Mouse (Mus musculus) naive thymus-derived CD4-positive, alpha-beta T cell, adult 2 months (primary cell): ENCODE measurements around the gene Calu.
"Not testable (repeated sequence)": the region's sequence is repeated elsewhere in the genome, so short reads cannot be mapped to it uniquely, and the experiment has no call there.

Source experiments
- DNase-seq: peaks from one replicate; pipeline ENCODE4 v3.0.0-alpha.2; 2011; ENCODE audit warnings: low read depth

The Calu gene

DNA sequence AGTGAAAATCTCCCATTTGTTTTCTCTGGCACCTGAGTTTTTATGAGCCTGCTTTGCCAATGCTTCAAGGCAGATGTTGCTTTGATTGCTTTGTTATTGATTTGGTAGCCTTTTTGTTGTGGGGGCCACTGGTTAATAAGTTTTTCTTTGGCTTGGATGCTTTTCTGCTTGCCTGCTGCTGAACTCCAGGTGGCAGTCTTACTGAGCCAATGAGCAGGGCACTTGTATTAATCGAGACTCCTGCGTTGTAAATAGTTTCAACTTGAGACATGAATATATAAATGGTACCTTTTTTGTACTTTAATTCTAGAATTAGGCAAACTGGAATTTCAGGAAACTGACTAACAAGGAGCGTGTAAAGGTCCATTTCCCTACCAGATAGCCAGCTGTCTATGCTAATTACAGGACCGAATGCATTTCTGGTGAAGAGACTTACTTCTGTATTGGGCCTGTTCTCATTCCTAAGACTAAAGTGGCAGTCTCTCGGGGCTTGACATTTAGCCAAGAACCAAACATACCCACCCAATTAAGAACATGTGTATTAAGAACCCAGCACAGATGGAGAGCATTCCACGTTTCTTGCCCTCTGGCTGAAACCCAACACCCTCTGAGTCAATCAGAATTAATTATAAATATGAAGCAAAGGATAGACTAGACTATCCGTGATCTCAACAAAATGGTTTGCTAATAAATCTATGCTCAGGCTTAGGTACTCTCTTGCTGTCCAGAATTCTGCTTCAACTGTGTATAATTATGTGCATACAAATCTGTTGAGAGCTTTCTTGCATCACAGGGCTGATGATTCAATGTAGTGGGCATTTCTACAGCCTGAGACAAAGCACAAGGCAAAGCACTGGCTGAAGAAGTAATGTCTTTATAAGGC lies 14.6 kb downstream of the Calu start:
- no peak for DNase-seq

DNA sequence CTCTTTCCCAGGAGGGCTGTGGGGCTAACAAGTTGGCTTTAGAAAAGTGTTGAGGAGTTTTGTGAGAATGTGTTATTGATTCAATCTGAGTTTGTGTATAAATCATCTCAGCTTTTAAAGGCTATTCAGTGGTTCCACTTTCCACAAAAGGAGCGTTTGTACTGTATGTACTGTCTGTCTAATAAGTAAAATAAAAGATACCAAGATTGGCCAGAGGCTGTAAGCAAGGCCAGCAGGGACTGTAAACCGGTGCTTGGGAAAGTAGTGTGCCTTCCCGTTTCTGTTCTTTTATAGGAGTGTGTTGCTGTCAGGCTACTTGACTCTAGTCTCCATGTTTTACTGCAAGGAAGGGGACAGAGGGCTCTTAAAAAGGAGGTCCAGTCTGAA lies 15.3 kb downstream of the Calu start:
- no peak for DNase-seq

DNA sequence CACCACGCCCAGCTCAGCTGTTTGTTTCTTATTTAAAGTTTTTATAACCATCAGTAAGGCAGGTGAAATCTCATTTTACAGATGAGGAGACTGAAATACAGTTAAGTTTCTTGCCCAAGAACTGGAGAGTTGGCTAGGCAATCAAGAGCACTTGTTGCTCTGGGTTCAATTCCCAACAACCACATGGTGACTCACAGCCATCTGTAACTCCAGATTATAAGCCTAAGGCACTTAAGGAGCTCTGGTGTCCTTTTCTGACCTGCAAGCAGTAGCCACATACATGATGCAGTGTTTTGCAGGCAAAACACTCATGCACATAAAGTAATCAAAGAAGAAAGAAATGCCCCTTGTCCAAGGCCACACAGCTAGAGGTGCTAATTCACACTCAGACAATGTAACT lies 17.4 kb downstream of the Calu start:
- DNase-seq: no peak

DNA sequence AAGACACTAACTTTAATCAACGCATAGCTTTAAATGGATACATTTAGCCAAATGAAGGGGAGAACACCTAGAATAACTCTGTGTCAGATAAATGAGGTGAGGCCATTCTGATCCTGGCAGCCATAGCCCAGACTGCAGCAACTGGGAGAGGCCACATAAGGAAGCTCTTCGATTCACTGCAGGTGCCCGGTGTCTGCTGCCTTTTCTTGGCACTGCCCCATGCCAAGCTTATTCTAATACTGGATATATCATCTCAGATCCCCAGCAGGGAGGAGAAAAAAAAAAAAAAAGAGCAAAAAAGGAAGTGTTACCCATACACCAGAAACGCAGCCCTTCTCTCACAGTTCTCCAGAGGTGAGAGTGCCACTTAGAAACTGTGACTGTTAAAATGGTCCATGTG lies 29.5 kb downstream of the Calu start:
- no peak for DNase-seq

DNA sequence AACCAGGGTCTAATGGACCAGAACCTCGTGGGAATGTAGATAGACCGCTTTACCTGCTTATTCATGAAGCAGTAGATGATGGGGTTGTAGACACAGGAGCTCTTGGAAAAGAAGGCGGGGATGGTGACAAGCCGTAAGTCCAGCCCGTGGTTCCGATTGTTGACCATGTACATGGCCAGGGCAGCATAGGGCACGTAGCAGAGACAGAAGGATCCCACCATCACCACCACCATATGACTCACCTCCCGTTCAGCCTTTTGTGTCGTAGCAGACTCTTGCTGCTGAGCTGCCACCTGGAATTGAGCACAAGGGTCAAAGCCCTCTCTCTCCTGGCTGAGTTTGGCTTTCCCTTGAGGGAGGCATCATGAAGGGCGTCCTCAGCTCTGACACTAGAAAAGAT lies 30.8 kb downstream of the Calu start:
- DNase-seq: no peak

DNA sequence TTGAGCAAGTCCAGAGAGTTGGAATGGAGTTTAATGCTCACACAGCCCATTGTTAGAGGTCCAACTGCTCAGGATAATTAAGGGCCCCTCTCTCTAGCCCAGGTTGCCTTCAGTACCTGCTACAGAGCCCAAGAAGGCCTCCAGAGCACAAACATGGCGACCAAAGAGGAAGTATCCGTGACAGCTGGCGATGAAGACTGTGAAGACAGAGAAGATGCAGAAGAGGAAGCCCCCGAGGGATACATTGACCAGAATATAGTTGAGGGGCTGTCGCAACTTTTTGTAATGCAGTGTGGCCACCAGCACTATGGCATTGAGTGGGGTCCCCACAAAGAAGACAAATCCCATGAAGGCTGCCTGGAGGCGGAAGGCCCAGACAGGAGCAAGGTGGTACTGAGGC lies 32.1 kb downstream of the Calu start:
- no peak for DNase-seq

DNA sequence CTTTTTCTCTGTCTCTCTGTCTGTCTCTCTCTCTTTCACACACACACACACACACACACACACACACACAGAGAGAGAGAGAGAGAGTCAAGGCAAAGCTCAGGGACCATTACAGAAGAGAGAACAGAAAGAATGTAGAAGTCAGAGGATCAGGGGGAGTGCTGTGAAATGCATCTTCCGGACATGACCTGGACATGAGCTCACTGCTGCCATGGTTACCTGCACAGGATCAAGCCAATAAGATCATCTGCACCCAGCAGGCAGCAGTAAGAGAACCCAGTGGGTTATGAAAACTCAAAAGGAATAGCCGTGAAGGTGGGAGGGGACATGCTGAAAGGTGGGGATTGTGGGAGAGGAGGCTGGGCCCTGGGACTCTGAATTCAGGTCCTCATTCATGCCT lies 34.6 kb downstream of the Calu start:
- DNase-seq: no peak

DNA sequence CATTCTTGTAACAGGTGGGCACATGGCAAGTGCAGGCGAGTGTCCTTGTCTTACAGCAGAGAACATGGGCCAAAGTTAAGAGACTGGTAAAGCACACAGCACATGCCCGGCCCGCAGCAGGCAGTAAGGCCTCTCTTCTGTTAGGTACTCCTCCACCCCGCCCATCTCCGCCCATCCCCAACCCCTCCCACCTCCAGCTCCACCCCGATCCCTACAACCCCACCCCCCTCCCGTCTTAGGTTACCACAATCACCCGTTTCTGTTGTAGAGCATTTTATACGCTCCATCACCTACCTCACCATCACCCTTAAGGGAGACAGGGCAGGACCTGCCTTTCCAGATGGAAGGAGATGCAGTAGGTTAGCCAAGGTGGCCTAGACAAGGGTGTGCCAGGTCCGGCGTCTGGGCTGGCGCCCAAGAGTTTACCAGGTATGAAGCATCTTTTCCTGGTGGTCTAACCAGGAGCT lies 40.2 kb downstream of the Calu start, which contains the start of gene Opn1sw:
TSS of gene Opn1sw (minus strand) at position 417 of the 467 bp plus-strand sequence.
- DNase-seq: no peak

DNA sequence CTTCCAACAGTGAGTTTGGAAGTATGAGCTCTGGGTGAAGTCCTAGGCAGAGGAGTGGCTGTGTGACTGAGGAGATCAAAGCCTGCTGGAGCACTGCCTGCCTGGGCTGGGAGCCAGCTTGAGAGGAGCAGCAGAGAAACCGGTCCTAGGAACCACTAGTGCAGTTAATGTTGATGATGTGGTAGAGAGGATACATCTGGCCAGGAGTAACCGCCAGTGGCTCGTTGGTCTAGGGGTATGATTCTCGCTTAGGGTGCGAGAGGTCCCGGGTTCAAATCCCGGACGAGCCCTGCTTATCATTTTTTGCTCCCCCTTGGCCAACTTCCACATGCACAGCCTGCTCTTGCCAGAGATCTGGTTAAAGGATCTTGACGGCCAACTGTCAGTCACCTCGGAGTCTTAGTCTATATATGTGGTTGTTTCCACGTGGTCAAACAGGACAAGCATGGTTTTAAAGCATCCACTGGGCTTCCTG lies 40.8 kb downstream of the Calu start:
- no peak for DNase-seq

DNA sequence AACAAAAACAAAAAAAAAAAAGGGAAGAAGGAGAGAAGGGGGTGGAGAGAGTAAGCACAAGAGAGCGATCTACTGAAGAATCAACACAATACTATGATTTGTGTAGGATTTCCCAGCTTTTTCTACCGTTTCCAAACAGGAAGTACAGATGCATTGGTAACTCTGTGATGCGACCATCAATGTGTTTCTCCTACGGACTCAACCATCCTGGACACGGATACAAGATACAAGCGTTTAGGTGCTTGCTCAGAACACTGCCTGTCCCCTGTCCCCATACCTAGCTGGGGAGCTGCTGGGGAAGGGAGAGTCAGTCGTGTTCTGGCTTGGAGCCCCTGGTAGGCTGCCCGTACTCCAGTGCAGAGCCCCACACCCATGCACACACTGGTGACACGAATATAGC lies 41.6 kb downstream of the Calu start:
- no peak for DNase-seq

DNA sequence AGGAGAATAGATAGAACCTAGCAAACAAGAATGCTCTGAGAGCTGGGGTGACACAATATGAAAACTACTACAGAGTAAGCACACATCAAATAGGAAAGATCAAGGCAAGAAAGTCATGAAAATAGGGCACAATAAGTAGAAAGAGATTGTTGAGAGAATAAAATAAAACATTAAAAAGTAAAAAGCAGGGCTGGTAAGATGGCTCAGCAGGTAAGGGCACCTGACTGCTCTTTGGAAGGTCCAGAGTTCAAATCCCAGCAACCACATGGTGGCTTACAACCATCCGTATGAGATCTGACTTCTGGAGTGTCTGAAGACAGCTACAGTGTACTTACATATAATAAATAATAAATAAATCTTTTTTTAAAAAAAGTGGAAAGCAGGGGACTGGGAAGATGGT lies 42.6 kb downstream of the Calu start:
- DNase-seq: not testable (repeated sequence)

DNA sequence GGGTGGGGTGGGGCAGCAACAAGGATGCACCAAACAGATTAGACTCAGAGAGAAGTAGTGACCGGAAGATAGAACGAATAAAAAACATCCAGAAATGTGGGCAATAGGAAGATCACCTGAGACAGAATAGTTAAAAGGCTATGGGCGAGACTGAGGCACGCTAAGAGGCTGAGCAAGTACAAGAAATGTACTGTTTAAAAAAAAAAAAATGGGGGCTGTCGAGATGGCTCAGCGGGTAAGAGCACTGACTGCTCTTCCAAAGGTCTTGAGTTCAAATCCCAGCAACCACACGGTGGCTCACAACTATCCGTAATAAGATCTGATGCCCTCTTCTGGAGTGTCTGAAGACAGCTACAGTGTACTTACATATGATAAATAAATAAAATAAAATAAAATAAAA lies 43.4 kb downstream of the Calu start:
- not testable (repeated sequence) for DNase-seq

DNA sequence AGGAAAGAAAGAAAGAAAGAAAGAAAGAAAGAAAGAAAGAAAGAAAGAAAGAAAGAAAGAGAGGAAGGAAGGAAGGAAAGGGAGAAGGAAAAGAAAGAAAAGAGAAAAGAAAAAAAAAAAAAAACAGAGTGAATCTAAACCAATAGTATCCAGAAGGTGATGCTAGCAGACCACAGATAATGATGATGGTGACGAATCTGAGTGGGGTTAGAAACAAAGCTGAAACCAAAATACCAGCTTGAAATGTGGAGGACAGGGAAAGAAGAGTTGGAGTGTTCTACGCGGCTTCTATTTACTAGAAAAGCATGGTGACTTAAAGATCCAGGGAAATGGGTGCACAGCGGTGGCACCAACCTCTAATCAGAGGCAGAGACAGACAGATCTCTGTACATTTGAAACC lies 43.9 kb downstream of the Calu start:
- no peak for DNase-seq

DNA sequence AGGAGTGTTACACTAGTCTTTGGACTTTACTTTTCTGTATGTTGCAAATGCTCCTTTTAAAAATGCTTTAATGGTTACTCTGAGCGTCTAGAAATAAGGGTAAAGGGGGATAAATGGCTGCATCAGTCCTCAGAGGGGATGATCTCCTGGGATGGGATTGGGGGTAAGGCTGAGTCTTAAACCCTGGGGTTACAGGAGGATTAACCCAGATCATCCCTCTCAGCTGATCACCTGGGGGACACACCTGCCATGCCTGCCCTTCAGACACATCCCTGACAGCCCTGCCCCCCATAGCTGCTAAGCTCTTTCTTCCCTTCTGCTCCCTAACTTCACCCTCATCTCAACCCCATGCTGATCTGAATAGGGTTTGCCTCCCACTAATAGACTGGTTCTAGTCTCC lies 46.4 kb downstream of the Calu start:
- DNase-seq: no peak

DNA sequence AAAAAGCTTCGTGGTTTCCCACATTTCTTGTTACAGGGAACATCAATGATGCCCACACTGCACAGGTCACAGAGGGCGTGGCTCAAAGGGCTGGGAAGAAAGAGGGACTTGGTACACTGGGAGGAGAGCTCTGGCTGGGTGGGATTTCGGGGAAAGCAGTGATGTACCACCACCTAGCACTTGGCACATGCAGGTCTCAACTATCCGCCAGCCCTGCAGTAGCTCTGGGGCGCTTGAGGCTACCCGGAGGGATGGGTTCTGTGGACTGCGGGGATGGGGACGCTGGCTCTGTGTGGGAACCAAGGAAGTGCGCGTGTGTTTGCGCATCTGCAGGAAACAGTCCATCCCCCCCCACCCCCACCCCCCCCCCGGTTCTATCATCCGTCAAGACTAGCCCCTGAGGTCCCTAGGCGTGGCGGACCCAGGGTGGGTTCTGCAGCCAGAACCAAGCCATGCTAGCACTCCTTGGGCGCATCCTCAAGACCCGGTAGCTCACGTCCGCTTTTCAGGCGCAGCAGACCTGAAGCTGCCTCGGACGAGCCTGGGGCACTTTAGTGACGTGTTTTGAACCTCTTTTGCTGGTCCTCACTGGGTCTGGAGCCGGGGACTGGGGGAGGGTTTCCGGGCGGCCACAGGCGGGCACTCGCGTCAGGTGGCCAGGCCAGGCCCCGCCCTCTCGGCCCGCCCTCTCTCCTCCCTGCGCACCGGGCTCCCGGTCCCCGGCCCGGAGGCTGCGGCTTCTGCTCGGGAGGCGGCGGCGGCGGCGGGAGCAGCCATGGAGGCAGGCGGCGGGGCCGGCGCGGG lies 48.2 kb downstream of the Calu start, which contains the start of gene Ccdc136:
TSS of gene Ccdc136 (plus strand) at position 400 of the 804 bp plus-strand sequence.
- peak; percentile 37 for DNase-seq

DNA sequence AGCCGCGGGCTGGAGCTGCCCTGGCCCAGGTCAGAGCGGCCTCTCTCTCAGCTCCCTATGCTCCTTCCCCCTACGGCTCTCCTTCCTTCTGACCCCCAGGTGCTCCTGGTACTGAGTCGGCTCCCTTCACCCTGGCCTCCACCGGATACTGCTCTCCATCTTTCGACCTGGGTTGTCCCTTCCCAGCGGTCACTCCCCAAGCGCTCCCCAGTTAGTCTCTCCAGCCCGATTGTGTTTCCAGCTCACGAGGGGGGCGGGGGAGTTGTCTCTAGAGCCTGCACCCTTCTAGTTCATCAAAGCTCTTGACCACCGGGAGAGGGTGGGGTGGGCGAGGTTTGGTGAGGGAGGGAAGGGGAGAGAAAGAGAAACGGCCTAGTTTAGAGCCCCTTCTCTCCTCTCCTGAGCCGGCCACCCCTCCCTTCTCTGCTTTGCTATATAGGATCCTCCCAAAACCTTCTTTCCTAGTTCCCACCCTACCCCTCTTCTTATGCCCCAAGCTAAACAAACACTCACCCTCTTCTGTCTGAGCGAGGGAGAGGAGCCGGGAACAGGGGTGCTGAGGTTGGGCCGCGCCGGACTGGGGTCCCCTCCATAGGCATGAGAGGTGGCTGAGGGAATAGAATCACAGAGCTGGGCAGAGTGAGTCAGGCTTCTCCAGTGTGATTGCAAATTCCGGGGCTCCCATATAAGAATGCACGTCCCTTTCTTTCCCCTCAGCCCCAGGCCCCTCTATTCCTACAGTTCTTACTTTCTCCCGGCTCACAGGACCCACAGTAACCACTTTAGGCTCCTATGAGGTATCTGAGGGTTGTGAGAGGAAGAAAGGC lies 49.1 kb downstream of the Calu start:
- no peak for DNase-seq

DNA sequence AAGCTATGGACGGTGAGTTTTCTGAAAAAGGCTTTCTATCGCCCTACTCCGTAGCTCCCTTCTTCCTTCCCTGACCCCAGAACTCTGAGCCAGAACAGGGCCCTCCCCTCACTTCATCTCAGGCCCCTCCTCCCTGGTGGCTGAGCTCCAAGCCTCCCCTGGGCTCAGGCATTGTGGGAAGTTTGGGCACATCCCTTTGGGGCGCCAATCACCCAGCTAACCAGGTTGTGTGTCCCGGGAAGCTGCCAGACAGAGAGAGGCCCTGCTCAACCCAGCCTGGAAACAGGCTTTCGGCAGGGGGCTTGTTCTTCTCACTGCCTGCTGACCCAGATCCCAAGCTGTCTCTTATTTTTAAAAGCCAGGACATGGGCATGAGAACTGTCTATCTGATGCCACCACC lies 49.7 kb downstream of the Calu start:
- no peak for DNase-seq

DNA sequence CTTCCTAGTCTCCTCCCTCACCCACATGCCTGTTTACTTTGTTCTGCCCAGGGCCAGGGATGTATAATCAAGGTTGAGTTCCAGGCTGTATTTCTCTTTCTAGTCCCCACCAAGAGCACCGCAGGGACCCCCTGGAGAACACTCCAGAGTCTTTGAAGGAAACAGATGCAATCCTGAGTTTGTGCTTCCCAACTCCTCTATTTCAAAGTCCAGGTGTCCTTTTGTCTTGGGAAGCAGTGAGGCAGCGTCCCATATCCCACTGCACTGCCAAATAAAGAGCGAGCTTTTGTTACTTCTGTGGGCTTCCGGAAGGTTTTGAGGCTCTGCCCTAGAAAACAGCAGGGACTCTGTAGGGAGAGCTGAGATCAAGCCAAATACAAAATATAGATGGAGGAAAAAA lies 52.0 kb downstream of the Calu start:
- DNase-seq: no peak

DNA sequence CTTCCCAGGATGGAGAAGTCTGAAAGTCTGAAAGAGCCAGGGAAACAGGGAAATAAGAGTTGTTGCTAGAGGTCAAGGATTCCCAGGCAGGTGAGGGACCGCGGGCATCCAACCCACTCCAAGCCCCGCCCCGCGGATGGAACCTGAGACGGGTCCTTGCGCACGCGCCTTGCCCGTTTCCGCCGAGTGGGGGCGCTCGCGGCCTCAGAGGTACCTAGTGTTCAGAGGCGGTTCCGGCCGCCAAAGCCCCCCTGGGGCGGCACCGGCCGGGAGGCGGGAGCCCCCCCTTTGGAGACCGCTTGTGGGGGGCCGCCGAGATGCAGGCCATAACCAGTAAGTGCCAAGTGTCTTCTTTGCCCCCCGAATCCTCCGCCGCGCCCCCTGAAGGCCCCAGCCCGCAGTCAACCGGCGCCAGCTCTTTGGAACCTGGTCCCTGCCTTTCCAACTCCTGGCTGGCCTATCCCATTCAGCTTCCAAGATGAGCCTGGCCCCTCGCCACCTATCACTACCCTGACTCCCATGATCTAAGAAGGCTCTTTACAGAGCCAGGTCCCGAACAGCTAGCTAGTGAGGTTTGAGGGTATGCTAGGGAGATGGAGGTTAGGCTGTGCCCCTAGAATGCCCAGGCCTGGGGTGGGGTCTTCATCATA lies 54.9 kb downstream of the Calu start:
- no peak for DNase-seq

DNA sequence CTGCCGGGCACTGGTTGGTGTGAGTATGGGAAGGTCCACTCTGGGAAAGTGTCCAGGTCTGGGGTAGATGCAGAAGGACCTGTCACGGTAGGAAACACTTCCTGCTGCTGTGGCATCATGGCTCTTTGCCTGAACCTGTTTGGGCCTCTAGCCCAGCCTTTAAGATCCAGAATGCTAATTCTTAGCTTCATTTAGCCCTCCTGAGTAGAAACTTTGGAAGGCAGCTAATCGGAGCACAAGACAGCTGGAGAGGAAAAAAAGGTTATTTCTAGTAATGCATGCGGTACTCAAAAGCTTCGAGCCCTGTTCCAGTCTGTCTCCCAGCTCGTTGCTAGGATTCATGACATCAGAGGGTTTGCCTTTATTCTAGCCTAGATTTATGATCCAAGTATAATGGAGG lies 58.5 kb downstream of the Calu start:
- no peak for DNase-seq

DNA sequence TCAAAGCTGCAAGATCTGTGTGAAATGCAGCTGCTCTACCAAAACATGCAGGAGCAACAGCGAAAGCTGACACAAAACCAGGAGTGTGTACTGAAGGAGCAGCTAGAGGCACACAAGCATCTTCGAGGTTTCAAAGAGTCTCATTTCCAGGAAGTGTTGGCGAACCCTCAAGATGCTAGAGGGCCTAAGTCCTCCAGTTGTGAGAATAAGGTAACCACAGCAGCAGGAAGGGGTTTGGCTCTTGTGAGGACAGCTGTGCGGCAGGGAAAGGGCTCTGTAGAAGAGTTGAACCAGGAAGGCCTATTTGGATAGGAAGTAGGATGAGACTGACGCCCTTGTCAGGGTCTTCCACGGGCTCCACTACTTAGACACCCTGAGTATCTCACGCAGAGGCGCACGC lies 67.6 kb downstream of the Calu start:
- DNase-seq: peak; percentile 61

DNA sequence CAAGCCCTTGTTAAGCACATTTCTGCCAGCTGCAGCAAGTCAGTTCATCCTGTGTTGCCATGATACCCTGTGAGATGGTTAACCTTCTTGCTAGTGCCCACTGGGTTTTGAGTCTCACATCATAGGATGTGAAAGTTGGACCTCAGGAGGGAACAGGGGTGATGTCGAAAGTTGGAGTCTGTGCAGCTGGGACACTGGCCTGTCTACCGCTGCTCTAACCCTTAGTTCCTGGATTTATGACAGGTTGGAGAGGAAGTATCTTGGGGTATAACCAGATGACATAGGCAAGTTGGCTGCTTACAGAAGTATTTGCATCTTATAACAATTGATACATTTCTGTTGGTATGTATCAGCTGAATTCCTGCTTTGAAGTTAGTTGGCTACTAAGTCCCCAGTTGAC lies 72.7 kb downstream of the Calu start:
- DNase-seq: no peak
